Mouse (Mus musculus) midbrain, embryonic 16.5 days (tissue): ENCODE measurements around the gene Cltb. TPM values are rescaled to one million over a fixed set of nuclear protein-coding genes. Genes with fewer than 3 reads are reported as not detected.

Source experiments
- ATAC-seq: fragments of 200-750 bp; cut with Nextera tagmentation; 2 replicates; pipeline ENCODE4 v1.8.0; 2017; ENCODE audit warnings: moderate TSS enrichment
- H3K27ac ChIP-seq: fragments of 300-500 bp; sonication (generic); 2 replicates; pipeline ENCODE4 v1.5.1; 2014; ENCODE audit warnings: mild to moderate bottlenecking, low read length, mixed read lengths
- H3K27me3 ChIP-seq: fragments of 300-500 bp; sonication (generic); 2 replicates; pipeline ENCODE4 v1.6.1; 2014; ENCODE audit warnings: low read depth, low read length, mixed read lengths; ENCODE audit not compliant: control insufficient read depth, insufficient read depth
- H3K36me3 ChIP-seq: fragments of 300-500 bp; sonication (generic); 2 replicates; pipeline ENCODE4 v1.6.1; 2014; ENCODE audit warnings: mild to moderate bottlenecking, low read length, moderate library complexity, mixed read lengths; ENCODE audit not compliant: control insufficient read depth, insufficient read depth
- H3K4me1 ChIP-seq: fragments of 300-500 bp; sonication (generic); 2 replicates; pipeline ENCODE4 v1.6.1; 2014; ENCODE audit warnings: mild to moderate bottlenecking, low read length, mixed read lengths; ENCODE audit not compliant: control insufficient read depth, insufficient read depth
- H3K4me2 ChIP-seq: fragments of 300-500 bp; sonication (generic); 2 replicates; pipeline ENCODE4 v1.6.1; 2014; ENCODE audit warnings: mild to moderate bottlenecking, low read length, mixed read lengths
- H3K4me3 ChIP-seq: fragments of 300-500 bp; sonication (generic); 2 replicates; pipeline ENCODE4 v1.5.1; 2014; ENCODE audit warnings: low read depth, mild to moderate bottlenecking, low read length, moderate library complexity, mixed read lengths
- H3K9ac ChIP-seq: fragments of 300-500 bp; sonication (generic); 2 replicates; pipeline ENCODE4 v1.6.1; 2014; ENCODE audit warnings: low read depth, low read length, mixed read lengths
- H3K9me3 ChIP-seq: fragments of 300-500 bp; sonication (generic); replicated peaks from 2 replicates; pipeline ENCODE4 v1.6.1; 2014; ENCODE audit warnings: mild to moderate bottlenecking, low read length, mixed read lengths; ENCODE audit not compliant: control insufficient read depth, poor library complexity, severe bottlenecking
- WGBS: fragments of 180-500 bp; shearing (Covaris S2); extraction: QIAGEN DNeasy Blood & Tissue Kit; methylation state at CpG from one replicate; pipeline ENCODE4 v1.1.7; 2014; 5-methylcytosine and 5-hydroxymethylcytosine counted together
- polyA plus RNA-seq: library from polyadenylated mRNA; unstranded; fragments of >200 nt; fragmentation: Nextera tagmentation; extraction: Ambion mirVana; gene quantifications from 2 replicates; pipeline ENCODE4 v1.2.1, GENCODE M21; 2015

Gene Cltb
- polyA plus RNA-seq, 1 experiment from 2014 or later: 232 TPM

GRCm38 (mm10) chr13:54564232-54565200 is 46.6 kb downstream of the Cltb start:
- ATAC-seq: peak; percentile 83
- H3K4me2 ChIP-seq: peak overlapping the region; percentile 95
- H3K4me3 ChIP-seq: peak overlapping the region; percentile 94
- 13% methylated on average over 45 of the region's 45 CpGs for WGBS
- peaks cover 10% of the 10 kb centered on the region for H3K4me1 ChIP-seq
- peak overlapping the region; percentile 88 for H3K27ac ChIP-seq
- no peaks in the 10 kb centered on the region for H3K9me3 ChIP-seq
- no peaks in the 10 kb centered on the region for H3K27me3 ChIP-seq
- peaks cover 13% of the 10 kb centered on the region for H3K36me3 ChIP-seq
- peak overlapping the region; percentile 96 for H3K9ac ChIP-seq

DNA sequence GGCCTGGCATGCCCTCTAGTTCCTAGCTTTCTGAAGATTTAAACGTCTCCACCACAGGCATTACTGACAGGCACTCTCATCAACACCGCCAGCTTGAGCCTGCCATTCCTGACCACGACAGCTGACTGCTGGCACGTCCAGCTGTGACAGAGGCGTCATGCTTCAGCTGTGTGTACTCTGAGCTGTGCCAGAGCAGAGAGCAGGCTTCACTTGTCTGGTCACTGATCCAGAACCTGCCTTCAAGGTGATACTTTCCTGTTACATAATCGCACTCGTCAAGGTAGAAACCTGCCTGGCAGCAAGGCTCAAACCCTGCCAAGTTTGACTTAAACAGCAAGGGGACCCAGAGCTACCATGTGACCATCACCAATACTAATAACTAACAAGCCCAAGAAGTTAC is 48.6 kb downstream of the Cltb start:
- 81% methylated on average over 7 of the region's 7 CpGs for WGBS
- Histone ChIP-seq H3K4me3 (no peak overlapping the region), H3K27me3 (no peaks in the 10 kb centered on the region)

GRCm38 (mm10) chr13:54560608-54561007 is 50.5 kb downstream of the Cltb start:
- Histone ChIP-seq H3K4me3 (no peak overlapping the region), H3K9ac (no peak overlapping the region), H3K36me3 (peaks cover 35% of the 10 kb centered on the region), H3K4me2 (no peak overlapping the region), H3K9me3 (no peaks in the 10 kb centered on the region), H3K27me3 (no peaks in the 10 kb centered on the region), H3K27ac (no peak overlapping the region), H3K4me1 (peaks cover 10% of the 10 kb centered on the region)
- WGBS: 94% methylated on average over 7 of the region's 7 CpGs
- ATAC-seq: no peak

More for the DNA sequence above, 48.6 kb downstream of the Cltb start:
- no peaks in the 10 kb centered on the region for H3K9me3 ChIP-seq
- ATAC-seq: no peak
- no peak overlapping the region for H3K9ac ChIP-seq
- peaks cover 10% of the 10 kb centered on the region for H3K4me1 ChIP-seq
- no peak overlapping the region for H3K27ac ChIP-seq
- H3K36me3 ChIP-seq: peaks cover 29% of the 10 kb centered on the region
- H3K4me2 ChIP-seq: no peak overlapping the region

- ATAC-seq: no peak
- 98% methylated on average over 2 of the region's 2 CpGs for WGBS
Measured at GRCm38 (mm10) chr13:54559656-54560055, 51.5 kb downstream of the Cltb start.

GRCm38 (mm10) chr13:54557652-54558051 is 53.5 kb downstream of the Cltb start:
- no peak for ATAC-seq
- Histone ChIP-seq H3K9ac (no peak overlapping the region), H3K9me3 (no peaks in the 10 kb centered on the region), H3K4me1 (no peaks in the 10 kb centered on the region), H3K36me3 (peaks cover 45% of the 10 kb centered on the region), H3K4me2 (no peak overlapping the region), H3K27ac (no peak overlapping the region), H3K27me3 (no peaks in the 10 kb centered on the region), H3K4me3 (no peak overlapping the region)
- WGBS: 92% methylated on average over 1 of the region's 1 CpGs

More at GRCm38 (mm10) chr13:54559656-54560055, 51.5 kb downstream of the Cltb start:
- H3K4me1 ChIP-seq: peaks cover 8% of the 10 kb centered on the region
- H3K4me2 ChIP-seq: no peak overlapping the region
- H3K27ac ChIP-seq: no peak overlapping the region
- H3K27me3 ChIP-seq: no peaks in the 10 kb centered on the region
- H3K4me3 ChIP-seq: no peak overlapping the region
- peaks cover 36% of the 10 kb centered on the region for H3K36me3 ChIP-seq
- H3K9me3 ChIP-seq: no peaks in the 10 kb centered on the region
- no peak overlapping the region for H3K9ac ChIP-seq

DNA sequence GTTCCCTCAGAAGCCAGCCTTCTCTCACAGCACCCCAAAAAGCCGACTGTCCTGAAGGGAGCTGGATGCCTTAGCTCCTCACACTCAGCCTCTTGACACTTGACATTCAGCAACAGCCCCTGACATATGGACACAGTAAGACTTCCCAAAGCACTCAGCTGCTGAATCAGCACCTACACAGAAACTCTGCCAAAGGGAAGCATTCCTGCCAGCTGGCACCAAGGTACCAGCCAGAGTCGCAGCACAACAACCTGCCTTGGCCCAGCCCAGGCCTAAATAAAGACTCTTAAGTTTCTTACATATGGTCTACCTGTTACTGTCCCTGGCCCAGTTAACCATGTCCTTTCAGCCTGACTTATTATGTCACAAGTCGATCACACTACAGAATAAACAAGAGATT is 54.3 kb downstream of the Cltb start:
- no peak overlapping the region for H3K4me3 ChIP-seq
- no peaks in the 10 kb centered on the region for H3K9me3 ChIP-seq
- ATAC-seq: no peak
- no peaks in the 10 kb centered on the region for H3K27me3 ChIP-seq
- peaks cover 52% of the 10 kb centered on the region for H3K36me3 ChIP-seq
- WGBS: 87% methylated on average over 3 of the region's 3 CpGs
- no peak overlapping the region for H3K4me2 ChIP-seq
- H3K27ac ChIP-seq: no peak overlapping the region
- H3K9ac ChIP-seq: no peak overlapping the region
- H3K4me1 ChIP-seq: no peaks in the 10 kb centered on the region

- H3K36me3 ChIP-seq: peaks cover 53% of the 10 kb centered on the region
Measured at GRCm38 (mm10) chr13:54556176-54556575, 55.0 kb downstream of the Cltb start.

GRCm38 (mm10) chr13:54548036-54548435 is 63.1 kb downstream of the Cltb start:
- Histone ChIP-seq H3K27ac (no peak overlapping the region), H3K36me3 (peaks cover 46% of the 10 kb centered on the region), H3K4me3 (no peak overlapping the region), H3K27me3 (no peaks in the 10 kb centered on the region), H3K4me1 (no peaks in the 10 kb centered on the region), H3K9me3 (no peaks in the 10 kb centered on the region), H3K4me2 (no peak overlapping the region), H3K9ac (no peak overlapping the region)
- 83% methylated on average over 7 of the region's 7 CpGs for WGBS
- no peak for ATAC-seq

More at GRCm38 (mm10) chr13:54556176-54556575, 55.0 kb downstream of the Cltb start:
- Histone ChIP-seq H3K9me3 (no peaks in the 10 kb centered on the region), H3K4me3 (no peak overlapping the region), H3K27ac (no peak overlapping the region), H3K4me1 (no peaks in the 10 kb centered on the region), H3K4me2 (no peak overlapping the region), H3K27me3 (no peaks in the 10 kb centered on the region), H3K9ac (no peak overlapping the region)
- 92% methylated on average over 9 of the region's 9 CpGs for WGBS
- no peak for ATAC-seq
